Mouse (Mus musculus): Measurements from ENCODE around the gene Uqcc3. TPM values are rescaled to one million over a fixed set of nuclear protein-coding genes. Genes with fewer than 3 reads are reported as not detected.

Gene Uqcc3
- polyA plus RNA-seq, 1 experiment, result 14.4 TPM

- H3K36me3 ChIP-seq (ENCODE audit: control insufficient read depth, insufficient read depth, low read length, poor library complexity, severe bottlenecking), result peaks cover 3% of the 10 kb centered on the region; the same call in 1 of the 2 replicates
Measured at GRCm38 (mm10) chr19:8926766-8927165, 46.0 kb upstream of the Uqcc3 start.

GRCm38 (mm10) chr19:8921741-8922140, 41.0 kb upstream of the Uqcc3 start:
- no peak overlapping the region for H3K4me3 ChIP-seq (ENCODE audit: low read depth, low read length)
- no peaks in the 10 kb centered on the region for H3K9me3 ChIP-seq (replicated peaks; ENCODE audit: control insufficient read depth, insufficient read depth, low read length, poor library complexity, severe bottlenecking)
- peaks cover 2% of the 10 kb centered on the region for H3K4me1 ChIP-seq (ENCODE audit: control insufficient read depth, insufficient read depth, low read length)
- TF ChIP-seq POLR2A (IDR thresholded peaks at IDR 0.05; ENCODE audit: insufficient read depth, low read length) (no peak), EP300 (IDR thresholded peaks at IDR 0.05; ENCODE audit: insufficient read depth, low read depth, low read length) (no peak), CTCF (IDR thresholded peaks at IDR 0.05; ENCODE audit: low read depth, low read length) (no peak)
- no peak overlapping the region for H3K9ac ChIP-seq (ENCODE audit: low read depth, poor library complexity, severe bottlenecking)
- H3K36me3 ChIP-seq (ENCODE audit: control insufficient read depth, insufficient read depth, low read length, poor library complexity, severe bottlenecking), result peaks cover 4% of the 10 kb centered on the region; the same call in 1 of the 2 replicates
- no peaks in the 10 kb centered on the region for H3K27me3 ChIP-seq (ENCODE audit: control insufficient read depth, insufficient read depth, low read length, poor library complexity, severe bottlenecking)
- no peak overlapping the region for H3K27ac ChIP-seq (ENCODE audit: insufficient read depth, low read length)

More at GRCm38 (mm10) chr19:8926766-8927165, 46.0 kb upstream of the Uqcc3 start:
- Histone ChIP-seq H3K4me3 (ENCODE audit: low read depth, low read length) (no peak overlapping the region), H3K4me1 (ENCODE audit: control insufficient read depth, insufficient read depth, low read length) (no peaks in the 10 kb centered on the region), H3K27ac (ENCODE audit: insufficient read depth, low read length) (no peak overlapping the region), H3K9ac (ENCODE audit: low read depth, poor library complexity, severe bottlenecking) (no peak overlapping the region), H3K9me3 (replicated peaks; ENCODE audit: control insufficient read depth, insufficient read depth, low read length, poor library complexity, severe bottlenecking) (no peaks in the 10 kb centered on the region), H3K27me3 (ENCODE audit: control insufficient read depth, insufficient read depth, low read length, poor library complexity, severe bottlenecking) (no peaks in the 10 kb centered on the region)
- no peak for TF ChIP-seq CTCF (IDR thresholded peaks at IDR 0.05; ENCODE audit: low read depth, low read length)
- TF ChIP-seq EP300 (IDR thresholded peaks at IDR 0.05; ENCODE audit: insufficient read depth, low read depth, low read length), result no peak
- no peak for TF ChIP-seq POLR2A (IDR thresholded peaks at IDR 0.05; ENCODE audit: insufficient read depth, low read length)

GRCm38 (mm10) chr19:8920836-8921291, 40.1 kb upstream of the Uqcc3 start:
- H3K27ac ChIP-seq (ENCODE audit: insufficient read depth, low read length), result no peak overlapping the region
- peaks cover 2% of the 10 kb centered on the region for H3K4me1 ChIP-seq (ENCODE audit: control insufficient read depth, insufficient read depth, low read length)
- no peaks in the 10 kb centered on the region for H3K27me3 ChIP-seq (ENCODE audit: control insufficient read depth, insufficient read depth, low read length, poor library complexity, severe bottlenecking)
- H3K4me3 ChIP-seq (ENCODE audit: low read depth, low read length), result peak overlapping the region; percentile 78
- TF ChIP-seq CTCF (IDR thresholded peaks at IDR 0.05; ENCODE audit: low read depth, low read length), result no peak
- TF ChIP-seq EP300 (IDR thresholded peaks at IDR 0.05; ENCODE audit: insufficient read depth, low read depth, low read length), result no peak
- no peak for TF ChIP-seq POLR2A (IDR thresholded peaks at IDR 0.05; ENCODE audit: insufficient read depth, low read length)
- H3K9me3 ChIP-seq (replicated peaks; ENCODE audit: control insufficient read depth, insufficient read depth, low read length, poor library complexity, severe bottlenecking), result no peaks in the 10 kb centered on the region
- H3K9ac ChIP-seq (ENCODE audit: low read depth, poor library complexity, severe bottlenecking), result peak overlapping the region; percentile 65
- H3K36me3 ChIP-seq (ENCODE audit: control insufficient read depth, insufficient read depth, low read length, poor library complexity, severe bottlenecking), result peaks cover 10% of the 10 kb centered on the region

- Histone ChIP-seq H3K4me1 (ENCODE audit: control insufficient read depth, insufficient read depth, low read length) (peaks cover 2% of the 10 kb centered on the region), H3K27ac (ENCODE audit: insufficient read depth, low read length) (peak within 1 kb of the TSS; percentile 77), H3K9ac (ENCODE audit: low read depth, poor library complexity, severe bottlenecking) (peak within 1 kb of the TSS; percentile 65), H3K27me3 (ENCODE audit: control insufficient read depth, insufficient read depth, low read length, poor library complexity, severe bottlenecking) (no peaks in the 10 kb centered on the region), H3K9me3 (replicated peaks; ENCODE audit: control insufficient read depth, insufficient read depth, low read length, poor library complexity, severe bottlenecking) (no peaks in the 10 kb centered on the region), H3K4me3 (ENCODE audit: low read depth, low read length) (peak within 1 kb of the TSS; percentile 78), H3K36me3 (ENCODE audit: control insufficient read depth, insufficient read depth, low read length, poor library complexity, severe bottlenecking) (peaks cover 17% of the 10 kb centered on the region)
- TF ChIP-seq CTCF (IDR thresholded peaks at IDR 0.05; ENCODE audit: low read depth, low read length) (no peak), EP300 (IDR thresholded peaks at IDR 0.05; ENCODE audit: insufficient read depth, low read depth, low read length) (0 out of 2 replicates have a peak, but pooled peaks have one; percentile 15), POLR2A (IDR thresholded peaks at IDR 0.05; ENCODE audit: insufficient read depth, low read length) (peak; percentile 80)
Measured at GRCm38 (mm10) chr19:8920073-8920736, 39.5 kb upstream of the Uqcc3 start, which contains the start of gene B3gat3. TSS of gene B3gat3 (plus strand) at chr19:8920374.

DNA sequence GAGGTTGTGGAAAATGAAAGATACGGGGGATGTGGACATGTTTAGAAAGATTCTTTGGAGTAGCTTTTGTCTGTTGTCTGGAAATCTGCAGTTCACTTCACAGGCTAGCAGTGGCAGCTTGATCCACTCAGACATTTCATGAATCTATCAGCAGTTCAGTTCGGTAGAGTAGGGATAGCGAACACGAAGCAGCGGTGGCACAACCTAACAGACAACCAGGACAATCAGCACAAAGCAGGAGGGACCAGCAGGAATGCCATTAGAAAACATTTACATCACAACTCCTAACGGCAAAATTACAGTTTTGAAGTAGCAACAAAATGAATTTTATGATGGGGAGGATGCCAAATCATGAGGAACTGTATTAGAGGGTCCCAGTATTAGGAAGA, 39.0 kb upstream of the Uqcc3 start:
- TF ChIP-seq POLR2A (IDR thresholded peaks at IDR 0.05; ENCODE audit: insufficient read depth, low read length) (no peak), EP300 (IDR thresholded peaks at IDR 0.05; ENCODE audit: insufficient read depth, low read depth, low read length) (no peak), CTCF (IDR thresholded peaks at IDR 0.05; ENCODE audit: low read depth, low read length) (no peak)
- H3K9ac ChIP-seq (ENCODE audit: low read depth, poor library complexity, severe bottlenecking), result peak overlapping the region; percentile 65
- H3K27me3 ChIP-seq (ENCODE audit: control insufficient read depth, insufficient read depth, low read length, poor library complexity, severe bottlenecking), result no peaks in the 10 kb centered on the region
- H3K4me1 ChIP-seq (ENCODE audit: control insufficient read depth, insufficient read depth, low read length), result peaks cover 2% of the 10 kb centered on the region
- H3K36me3 ChIP-seq (ENCODE audit: control insufficient read depth, insufficient read depth, low read length, poor library complexity, severe bottlenecking), result peaks cover 22% of the 10 kb centered on the region
- H3K27ac ChIP-seq (ENCODE audit: insufficient read depth, low read length), result peak overlapping the region; percentile 77
- H3K9me3 ChIP-seq (replicated peaks; ENCODE audit: control insufficient read depth, insufficient read depth, low read length, poor library complexity, severe bottlenecking), result no peaks in the 10 kb centered on the region
- H3K4me3 ChIP-seq (ENCODE audit: low read depth, low read length), result 0 out of 2 replicates have a peak overlapping the region, but pooled peaks have one; percentile 30

GRCm38 (mm10) chr19:8919000-8919399, 38.3 kb upstream of the Uqcc3 start:
- Histone ChIP-seq H3K9me3 (replicated peaks; ENCODE audit: control insufficient read depth, insufficient read depth, low read length, poor library complexity, severe bottlenecking) (no peaks in the 10 kb centered on the region), H3K27ac (ENCODE audit: insufficient read depth, low read length) (peak overlapping the region; percentile 77; the same call in 1 of the 2 replicates), H3K4me3 (ENCODE audit: low read depth, low read length) (no peak overlapping the region), H3K27me3 (ENCODE audit: control insufficient read depth, insufficient read depth, low read length, poor library complexity, severe bottlenecking) (no peaks in the 10 kb centered on the region), H3K9ac (ENCODE audit: low read depth, poor library complexity, severe bottlenecking) (peak overlapping the region; percentile 65), H3K4me1 (ENCODE audit: control insufficient read depth, insufficient read depth, low read length) (peaks cover 2% of the 10 kb centered on the region), H3K36me3 (ENCODE audit: control insufficient read depth, insufficient read depth, low read length, poor library complexity, severe bottlenecking) (peaks cover 29% of the 10 kb centered on the region)
- no peak for TF ChIP-seq CTCF (IDR thresholded peaks at IDR 0.05; ENCODE audit: low read depth, low read length)
- no peak for TF ChIP-seq POLR2A (IDR thresholded peaks at IDR 0.05; ENCODE audit: insufficient read depth, low read length)
- no peak for TF ChIP-seq EP300 (IDR thresholded peaks at IDR 0.05; ENCODE audit: insufficient read depth, low read depth, low read length)

All from ES-Bruce4 (cell line).